Mouse (Mus musculus) right cerebral cortex, postnatal 10 days (tissue): ENCODE measurements around the gene H2al1e.
"Not testable (repeated sequence)": the region's sequence is repeated elsewhere in the genome, so short reads cannot be mapped to it uniquely, and the experiment has no call there.

ENCODE experiments used
- DNase-seq, 2 experiments: peaks; one replicate each; pipeline ENCODE4 v3.0.0; 2021; ENCODE audit warnings: low spot score in 2 of 2

H2al1e gene

GRCm38 (mm10) chrX:11311634-11312033, at the start of gene H2al1e:
TSS of gene H2al1e (plus strand) at chrX:11311934.
- DNase-seq, result not testable (repeated sequence)

GRCm38 (mm10) chrX:11264918-11265317, 46.8 kb upstream of the H2al1e start:
- no peak for DNase-seq

GRCm38 (mm10) chrX:11267791-11268190, 43.9 kb upstream of the H2al1e start:
- peak; percentile 27 to 29 for DNase-seq

GRCm38 (mm10) chrX:11269074-11269473, 42.7 kb upstream of the H2al1e start:
- peak; percentile 61 to 67 for DNase-seq

GRCm38 (mm10) chrX:11273190-11273589, 38.5 kb upstream of the H2al1e start:
- no peak for DNase-seq

- DNase-seq, result peak in 1 of 2 experiments; percentile 27
Measured at GRCm38 (mm10) chrX:11277083-11277482, 34.7 kb upstream of the H2al1e start.

- DNase-seq, result no peak
Measured at GRCm38 (mm10) chrX:11280741-11281140, 31.0 kb upstream of the H2al1e start.

- DNase-seq, result peak; percentile 24
Measured at GRCm38 (mm10) chrX:11288306-11288882, 23.3 kb upstream of the H2al1e start.

- DNase-seq, result no peak
Measured at GRCm38 (mm10) chrX:11289244-11289643, 22.5 kb upstream of the H2al1e start.

- not testable (repeated sequence) for DNase-seq
Measured at GRCm38 (mm10) chrX:11298957-11299356, 12.8 kb upstream of the H2al1e start, which contains the start of gene H2al1a. TSS of gene H2al1a (plus strand) at chrX:11299257.

- DNase-seq, result not testable (repeated sequence)
Measured at GRCm38 (mm10) chrX:11302132-11302531, 9.6 kb upstream of the H2al1e start, which contains the start of gene H2al1b. TSS of gene H2al1b (plus strand) at chrX:11302432.

GRCm38 (mm10) chrX:11305355-11305754, 6.4 kb upstream of the H2al1e start, which contains the start of gene H2al1c:
TSS of gene H2al1c (plus strand) at chrX:11305655.
- not testable (repeated sequence) for DNase-seq

- DNase-seq, result not testable (repeated sequence)
Measured at GRCm38 (mm10) chrX:11308524-11308923, 3.2 kb upstream of the H2al1e start, which contains the start of gene H2al1d. TSS of gene H2al1d (plus strand) at chrX:11308824.

- DNase-seq, result not testable (repeated sequence)
Measured at GRCm38 (mm10) chrX:11314858-11315257, 3.1 kb downstream of the H2al1e start, which contains the start of gene H2al1f. TSS of gene H2al1f (plus strand) at chrX:11315158.

GRCm38 (mm10) chrX:11317956-11318355, 6.2 kb downstream of the H2al1e start, which contains the start of gene H2al1g:
TSS of gene H2al1g (plus strand) at chrX:11318256.
- DNase-seq, result not testable (repeated sequence)

- DNase-seq, result not testable (repeated sequence)
Measured at GRCm38 (mm10) chrX:11321192-11321591, 9.5 kb downstream of the H2al1e start, which contains the start of gene H2al1h. TSS of gene H2al1h (plus strand) at chrX:11321492.

GRCm38 (mm10) chrX:11324359-11324758, 12.6 kb downstream of the H2al1e start, which contains the start of gene H2al1i:
TSS of gene H2al1i (plus strand) at chrX:11324659.
- DNase-seq, result not testable (repeated sequence)

GRCm38 (mm10) chrX:11327522-11327921, 15.8 kb downstream of the H2al1e start, which contains the start of gene H2al1j:
TSS of gene H2al1j (plus strand) at chrX:11327822.
- DNase-seq, result not testable (repeated sequence)

GRCm38 (mm10) chrX:11345762-11346161, 34.0 kb downstream of the H2al1e start:
- peak; percentile 24 to 36 for DNase-seq

GRCm38 (mm10) chrX:11346756-11347155, 35.0 kb downstream of the H2al1e start:
- DNase-seq, result no peak

GRCm38 (mm10) chrX:11360823-11361222, 49.1 kb downstream of the H2al1e start:
- DNase-seq, result no peak

- no peak for DNase-seq
Measured at GRCm38 (mm10) chrX:11361261-11361660, 49.5 kb downstream of the H2al1e start.
